Mouse (Mus musculus) right cerebral cortex, postnatal 10 days (tissue): ENCODE data around the gene Mrgprd.

ENCODE experiments used
- DNase-seq, 2 experiments: peaks; one replicate each; pipeline ENCODE4 v3.0.0; 2021; ENCODE audit warnings: low spot score in 2 of 2

The Mrgprd gene

DNA sequence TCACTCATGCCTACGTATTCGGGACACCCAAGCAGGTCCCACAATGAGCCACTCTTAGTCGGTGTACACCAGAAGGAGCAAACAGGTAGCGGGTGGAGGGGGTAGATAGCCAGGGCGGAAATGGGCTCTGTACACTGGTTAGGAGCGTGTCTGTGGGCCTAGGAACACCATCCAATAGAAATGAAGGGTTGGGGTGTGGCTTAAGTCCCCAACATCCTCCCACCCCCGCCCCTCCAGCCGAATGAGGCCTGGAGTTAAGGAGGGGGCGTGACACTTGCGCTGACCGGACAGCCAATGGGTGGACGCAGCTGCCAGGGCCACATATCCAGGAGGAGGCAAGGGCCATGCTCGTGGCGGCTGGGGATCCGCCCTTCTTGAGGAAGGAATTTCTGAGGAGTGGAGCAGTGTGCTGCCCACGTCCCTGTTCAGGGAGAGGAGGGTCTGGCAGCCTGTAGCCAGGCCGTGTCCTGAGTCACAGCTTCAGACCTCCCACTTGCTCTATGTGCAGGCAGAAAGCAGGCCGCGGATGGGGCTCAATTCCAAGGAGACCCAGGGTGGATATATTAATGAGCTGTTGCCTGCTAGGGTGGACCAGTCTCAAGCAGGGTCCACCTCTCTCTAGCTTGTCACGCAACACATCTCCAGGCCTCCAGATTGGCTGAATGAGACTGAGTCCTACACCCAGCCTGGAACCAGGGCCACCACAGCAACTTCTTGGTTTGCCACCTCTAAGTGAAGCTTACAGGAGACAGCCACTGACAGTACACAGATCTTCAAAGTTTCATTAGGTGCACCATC, 11.9 kb upstream of the Mrgprd start:
- no peak for DNase-seq

DNA sequence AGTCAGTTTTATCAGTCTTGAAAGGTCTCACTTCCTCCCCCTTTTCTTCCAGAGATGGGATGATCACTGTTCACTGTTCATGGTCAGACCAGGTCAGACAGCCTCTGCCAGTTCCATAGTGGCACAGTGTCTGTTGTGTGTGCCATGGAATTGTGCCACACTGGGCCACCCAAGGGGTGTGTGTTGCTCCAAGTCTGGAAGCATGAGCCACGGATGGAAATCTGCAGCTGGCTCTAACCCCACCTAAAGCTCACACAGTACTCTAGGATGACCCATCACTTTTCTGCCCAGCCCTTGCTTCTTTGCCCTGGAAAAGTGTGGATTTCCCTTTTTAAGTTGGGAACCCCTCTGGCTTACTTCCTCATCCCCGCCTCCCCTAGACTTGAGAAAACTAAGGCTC, 10.5 kb upstream of the Mrgprd start:
- no peak for DNase-seq

DNA sequence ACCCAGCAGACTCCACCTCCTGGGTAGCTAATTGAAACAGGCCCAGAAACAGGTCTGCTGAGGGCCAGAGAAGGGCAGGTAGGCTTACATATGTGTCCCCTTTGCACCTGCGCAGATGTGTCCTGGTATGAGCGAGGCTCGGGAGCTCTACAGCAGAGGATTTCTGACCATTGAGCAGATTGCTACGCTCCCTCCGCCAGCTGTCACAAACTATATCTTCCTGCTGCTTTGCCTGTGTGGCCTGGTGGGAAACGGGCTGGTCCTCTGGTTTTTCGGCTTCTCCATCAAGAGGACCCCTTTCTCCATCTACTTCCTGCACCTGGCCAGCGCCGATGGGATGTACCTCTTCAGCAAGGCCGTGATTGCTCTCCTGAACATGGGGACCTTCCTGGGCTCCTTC, 7.0 kb upstream of the Mrgprd start:
- DNase-seq: no peak

DNA sequence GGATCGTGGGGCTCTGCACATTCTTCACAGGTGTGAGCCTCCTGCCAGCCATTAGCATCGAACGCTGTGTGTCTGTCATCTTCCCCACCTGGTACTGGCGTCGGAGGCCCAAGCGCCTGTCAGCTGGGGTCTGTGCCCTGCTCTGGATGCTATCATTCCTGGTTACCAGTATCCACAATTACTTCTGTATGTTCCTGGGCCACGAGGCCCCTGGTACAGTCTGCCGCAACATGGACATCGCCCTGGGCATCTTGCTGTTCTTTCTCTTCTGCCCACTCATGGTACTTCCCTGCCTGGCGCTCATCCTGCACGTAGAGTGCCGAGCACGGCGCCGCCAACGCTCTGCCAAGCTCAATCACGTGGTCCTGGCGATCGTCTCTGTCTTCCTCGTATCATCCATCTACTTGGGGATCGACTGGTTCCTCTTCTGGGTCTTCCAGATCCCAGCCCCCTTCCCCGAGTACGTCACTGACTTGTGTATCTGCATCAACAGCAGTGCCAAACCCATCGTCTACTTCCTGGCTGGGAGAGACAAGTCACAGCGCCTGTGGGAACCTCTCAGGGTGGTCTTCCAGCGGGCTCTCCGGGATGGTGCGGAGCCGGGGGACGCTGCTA, 6.5 kb upstream of the Mrgprd start:
- DNase-seq: peak in 1 of 2 experiments; percentile 29

DNA sequence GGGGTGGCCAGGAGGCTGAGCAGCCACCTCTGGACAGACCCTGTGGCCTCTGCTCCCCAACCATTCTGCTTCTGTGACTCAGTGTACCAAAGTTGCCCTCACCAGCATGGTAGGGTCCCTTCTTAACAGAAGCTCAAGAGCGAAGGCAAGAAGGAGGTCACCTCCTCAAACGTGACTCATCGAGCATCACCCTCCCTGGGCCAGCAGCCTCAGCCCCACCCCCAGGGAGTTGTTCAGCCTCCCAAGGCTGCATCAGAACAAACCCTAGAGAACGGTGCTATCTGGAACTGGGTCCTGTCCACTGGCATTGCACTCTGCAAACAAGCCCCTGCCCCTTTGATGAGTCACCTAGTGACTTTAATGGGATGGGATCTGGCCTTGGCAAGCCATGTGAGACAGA, 5.8 kb upstream of the Mrgprd start:
- no peak for DNase-seq

DNA sequence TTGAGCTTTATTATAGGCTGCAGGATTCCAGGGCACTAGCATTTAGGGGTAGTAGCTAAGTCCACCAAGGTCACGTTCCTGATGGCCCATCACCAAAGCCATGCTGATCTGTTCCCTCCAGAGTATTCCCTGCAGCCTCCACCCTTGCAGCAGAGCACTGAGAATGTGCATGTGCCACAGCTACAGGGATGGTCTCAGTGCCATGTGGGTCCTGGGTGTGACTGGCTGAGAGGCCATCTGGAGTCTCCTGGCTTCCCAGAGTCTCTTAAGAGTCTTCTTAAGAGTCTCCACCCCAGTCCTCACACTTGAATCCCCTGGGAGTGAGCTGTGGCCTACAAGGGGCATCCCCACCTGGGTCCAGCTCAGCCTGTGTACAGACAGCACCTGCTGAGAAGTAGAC, 4.8 kb upstream of the Mrgprd start:
- no peak for DNase-seq

DNA sequence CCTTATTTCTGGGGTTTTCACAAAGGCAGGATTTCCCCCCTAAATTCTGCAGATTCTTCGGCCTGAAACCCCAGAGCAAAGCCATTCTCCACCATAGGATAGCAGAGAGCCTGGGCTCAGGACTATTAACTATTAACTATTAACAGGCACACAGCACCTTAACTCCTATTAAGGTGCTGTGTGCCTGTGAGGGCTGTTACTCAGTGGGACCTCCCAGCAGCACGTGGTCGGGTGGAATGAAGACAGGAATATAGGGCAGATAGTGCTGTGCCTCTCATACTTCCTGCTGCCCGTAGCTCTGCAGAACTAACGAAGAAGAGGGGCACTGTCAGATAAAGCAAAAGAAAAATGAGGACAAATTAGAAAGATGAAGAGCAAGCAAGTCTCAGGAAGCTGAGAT, 4.1 kb upstream of the Mrgprd start:
- no peak for DNase-seq

DNA sequence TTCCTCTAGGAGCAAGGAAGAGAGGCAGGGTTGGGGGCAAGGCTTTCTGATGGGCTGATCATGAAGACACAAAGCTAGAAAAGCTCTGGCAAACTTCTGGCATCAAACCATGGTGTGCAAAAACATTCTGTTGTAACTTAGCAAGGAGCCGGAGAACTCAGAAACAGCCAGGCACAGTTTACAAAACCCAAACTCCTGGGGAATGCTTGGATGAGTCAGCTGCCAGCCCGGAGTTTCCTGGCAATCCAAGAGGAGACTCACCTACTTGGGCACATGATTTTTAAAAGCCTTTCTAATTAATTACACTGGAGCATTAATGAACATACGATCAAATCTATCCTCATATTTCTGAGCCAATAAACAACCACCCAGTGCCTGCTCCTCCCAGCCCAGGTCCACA, 2.5 kb upstream of the Mrgprd start:
- no peak for DNase-seq

DNA sequence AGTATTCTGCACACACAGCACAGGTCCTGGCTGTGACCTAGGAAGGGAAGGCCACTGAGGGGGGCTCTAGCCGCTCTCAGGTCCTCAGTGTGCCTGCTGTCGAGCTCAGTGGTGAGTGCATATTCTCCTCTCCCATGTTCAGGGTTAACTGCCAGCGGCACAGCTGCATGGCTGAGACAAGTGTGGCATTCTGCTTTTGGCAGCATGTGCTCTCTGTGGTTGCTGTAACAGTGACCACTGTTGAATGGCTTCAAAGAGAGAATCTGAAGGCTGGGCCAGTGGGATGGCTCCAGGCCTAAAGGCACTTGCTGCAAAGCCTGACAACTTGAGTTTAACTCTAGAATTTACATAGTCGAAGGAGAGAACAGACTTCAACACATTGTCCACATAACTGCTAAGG, 2.9 kb downstream of the Mrgprd start:
- peak; percentile 61 to 70 for DNase-seq

DNA sequence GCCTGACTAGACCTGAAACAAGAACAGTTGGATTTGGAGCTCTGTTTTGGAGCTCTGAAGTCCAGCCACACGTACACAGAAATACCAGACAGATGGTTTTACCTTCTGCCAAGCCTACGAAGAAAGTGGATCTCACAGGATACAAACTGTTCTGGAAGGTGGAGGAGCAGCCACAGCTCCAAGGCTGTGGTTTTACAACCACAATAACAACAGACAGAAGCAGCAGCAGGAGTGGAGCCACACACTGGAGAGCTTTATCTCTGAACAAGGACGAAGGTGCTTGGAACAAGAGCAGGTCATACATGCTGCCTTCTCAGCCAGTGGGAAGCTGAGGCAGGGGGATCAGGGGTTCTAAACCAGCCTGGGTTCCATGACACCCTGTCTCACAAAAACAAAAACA, 4.8 kb downstream of the Mrgprd start:
- peak; percentile 23 to 55 for DNase-seq

DNA sequence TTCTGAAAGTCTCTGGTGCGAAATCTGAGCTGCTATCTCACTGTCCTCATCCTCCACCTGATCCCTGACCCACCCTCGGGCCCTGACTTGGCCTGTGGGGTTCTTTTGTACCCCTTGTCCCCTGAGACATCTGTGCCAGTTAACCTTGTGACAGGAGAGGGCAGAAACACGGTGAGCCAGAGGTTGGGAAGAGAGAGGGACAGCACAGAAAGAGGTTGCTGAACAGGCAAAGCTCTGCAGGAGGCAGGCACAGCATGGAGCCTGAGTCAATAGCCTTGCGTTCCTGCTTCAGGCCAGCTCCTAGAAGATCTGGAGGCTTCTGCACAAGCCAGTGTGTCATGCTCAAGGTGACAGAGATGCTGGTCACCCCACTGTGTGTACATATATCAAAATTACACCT, 9.0 kb downstream of the Mrgprd start:
- no peak for DNase-seq

DNA sequence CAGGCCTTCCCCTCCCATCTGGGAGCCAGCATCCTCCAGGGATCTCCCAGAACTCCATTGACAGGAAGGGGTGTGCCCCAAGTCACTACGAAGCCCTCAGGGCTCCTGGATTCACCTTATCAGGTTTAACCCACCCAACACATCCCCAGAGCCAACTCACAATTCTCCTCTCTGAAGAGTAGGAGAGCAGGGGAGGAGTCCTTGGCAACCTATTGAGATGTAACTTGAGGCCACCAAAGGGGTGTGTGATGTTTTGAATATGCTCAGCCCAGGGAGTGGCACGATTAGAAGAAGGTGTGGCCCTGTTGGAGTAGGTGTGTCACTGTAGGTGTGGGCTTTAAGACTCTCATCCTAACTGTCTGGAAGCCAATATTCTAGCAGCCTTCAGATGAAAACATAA, 11.1 kb downstream of the Mrgprd start:
- no peak for DNase-seq

DNA sequence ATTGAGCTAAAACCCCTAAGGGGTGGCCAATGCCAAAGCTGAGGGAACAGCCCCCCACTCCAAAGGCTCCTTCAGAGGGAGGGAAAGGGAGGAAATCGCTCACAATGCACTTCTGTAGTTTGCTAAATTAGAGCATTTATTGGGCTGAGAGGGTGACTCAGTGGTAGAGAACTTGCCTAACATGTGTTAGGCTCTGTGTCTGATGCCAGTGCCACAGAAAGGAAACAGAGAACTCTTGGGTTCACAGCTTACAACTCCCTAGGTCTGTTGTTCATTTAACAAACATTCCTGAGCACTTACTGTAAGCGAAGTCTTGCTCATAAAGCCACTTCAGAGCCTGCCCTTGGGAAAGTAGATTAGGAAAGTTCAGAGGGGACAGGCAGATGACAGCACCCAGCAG, 15.3 kb downstream of the Mrgprd start:
- no peak for DNase-seq

DNA sequence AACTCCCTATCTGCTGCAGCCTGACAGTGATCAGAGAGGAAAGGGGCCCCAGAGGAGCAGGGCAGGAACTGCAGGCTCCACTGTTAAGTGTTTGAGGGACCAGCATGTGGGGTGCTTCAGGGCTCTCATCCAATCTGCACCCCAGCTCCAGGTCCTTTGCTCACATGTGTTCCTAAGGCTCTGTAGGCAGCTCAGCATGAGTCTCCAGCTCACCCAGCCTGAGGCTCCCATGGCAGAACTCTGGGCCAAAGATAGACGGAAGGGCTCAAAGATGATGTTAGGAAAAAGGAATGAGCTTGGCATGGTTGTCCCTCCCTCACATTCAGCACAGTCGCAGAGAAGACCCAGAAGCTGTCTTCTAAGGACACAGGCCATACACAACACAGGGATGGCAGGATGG, 16.0 kb downstream of the Mrgprd start:
- DNase-seq: no peak

DNA sequence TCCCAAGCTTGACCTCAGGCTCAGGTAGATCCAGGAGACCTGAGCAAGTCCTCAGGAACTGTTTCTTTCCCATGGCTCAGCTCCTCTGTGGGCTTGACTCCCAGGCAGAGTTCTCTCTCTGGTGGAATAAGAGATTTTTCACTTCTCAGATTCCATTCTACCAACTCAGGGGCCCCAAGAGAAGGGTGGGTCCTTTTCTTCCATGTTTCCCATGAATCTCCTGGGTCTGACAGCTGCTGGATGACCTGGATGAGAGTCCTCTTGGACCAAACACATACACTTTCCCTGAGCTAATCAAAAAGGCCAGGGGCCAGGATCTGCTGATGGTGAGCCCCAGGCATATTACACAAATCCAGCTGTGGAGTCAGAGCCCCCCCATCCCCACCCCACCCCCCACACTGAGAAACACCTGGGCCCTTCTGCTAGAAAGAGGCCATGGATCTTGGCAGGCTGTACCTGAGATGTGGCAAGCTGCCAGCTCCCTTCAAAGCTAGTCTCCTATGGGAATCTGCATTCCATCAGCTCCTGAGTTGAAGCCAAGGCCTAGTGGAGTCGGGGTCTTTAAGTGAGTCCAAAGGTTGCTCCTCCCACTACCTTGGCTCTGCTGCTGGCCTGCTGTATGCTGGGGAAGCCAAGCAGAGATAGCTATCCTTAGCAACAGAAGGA, 17.9 kb downstream of the Mrgprd start:
- peak in 1 of 2 experiments; percentile 40 for DNase-seq

DNA sequence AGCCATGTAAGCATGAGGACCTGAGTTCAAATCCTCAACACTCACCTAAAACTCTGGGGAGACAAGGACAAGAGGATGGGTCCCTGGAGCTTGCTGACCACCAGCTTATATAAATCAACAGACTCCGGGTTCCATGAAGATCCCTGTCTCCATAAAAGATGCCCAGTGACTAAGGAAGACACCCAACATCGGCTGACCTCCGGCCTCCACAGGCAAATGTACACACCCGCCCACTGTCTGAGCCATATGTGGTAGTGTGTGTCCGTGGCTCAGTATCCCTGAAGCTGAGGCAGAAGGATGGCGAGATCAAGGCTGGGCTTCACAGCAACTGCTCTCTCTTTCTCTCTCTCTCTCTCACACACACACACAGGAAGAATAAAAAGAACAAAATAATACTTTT, 19.3 kb downstream of the Mrgprd start:
- no peak for DNase-seq

DNA sequence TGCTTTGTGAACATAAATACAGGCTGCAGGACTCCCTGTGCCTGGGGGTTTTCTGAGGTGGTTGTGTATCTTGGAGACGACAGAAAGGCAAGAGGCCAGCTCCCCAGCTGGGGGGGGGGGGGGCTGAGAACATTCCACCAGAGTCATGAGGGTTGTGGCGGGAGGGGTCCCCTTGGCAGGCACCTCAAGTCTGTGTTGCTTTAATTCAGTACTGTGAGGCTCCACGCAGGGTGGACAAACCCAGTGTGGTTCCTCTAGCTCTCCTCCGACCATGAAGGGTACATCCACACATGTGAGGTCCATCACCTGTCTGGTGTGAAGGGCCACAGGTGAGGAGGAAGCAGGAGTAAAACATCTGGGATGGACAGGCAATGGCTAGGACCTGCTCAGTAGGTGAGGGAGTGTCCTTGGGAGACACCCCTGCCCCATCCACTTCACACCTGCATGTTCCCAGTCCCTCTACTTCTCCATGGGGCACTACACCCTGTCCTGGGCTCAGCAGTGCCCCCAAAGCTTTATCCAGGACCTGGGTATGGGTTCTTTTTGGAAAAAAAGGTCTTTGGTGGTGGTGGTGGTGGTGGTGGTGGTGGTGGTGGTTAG, 19.9 kb downstream of the Mrgprd start:
- peak in 1 of 2 experiments; percentile 24 for DNase-seq

DNA sequence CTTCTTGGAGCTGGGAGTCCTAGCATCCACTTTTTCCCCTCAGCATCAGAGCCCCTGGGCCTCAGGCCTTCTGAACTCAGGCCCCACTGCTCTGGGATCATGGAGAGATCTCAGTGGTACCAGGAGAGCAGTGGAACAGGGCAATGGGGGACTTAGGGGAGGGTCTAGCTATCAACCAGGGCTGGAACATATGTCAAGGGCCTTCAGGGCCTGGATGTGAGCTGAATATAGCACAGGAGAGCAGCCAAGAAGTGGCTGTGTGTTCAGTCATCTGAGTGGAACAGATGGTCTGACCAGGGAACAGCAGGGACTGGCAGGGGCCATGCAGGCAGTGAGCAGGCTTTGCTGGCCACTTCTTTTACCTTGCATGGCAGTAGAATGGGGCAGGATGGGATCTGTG, 20.6 kb downstream of the Mrgprd start:
- DNase-seq: peak; percentile 35 to 57

DNA sequence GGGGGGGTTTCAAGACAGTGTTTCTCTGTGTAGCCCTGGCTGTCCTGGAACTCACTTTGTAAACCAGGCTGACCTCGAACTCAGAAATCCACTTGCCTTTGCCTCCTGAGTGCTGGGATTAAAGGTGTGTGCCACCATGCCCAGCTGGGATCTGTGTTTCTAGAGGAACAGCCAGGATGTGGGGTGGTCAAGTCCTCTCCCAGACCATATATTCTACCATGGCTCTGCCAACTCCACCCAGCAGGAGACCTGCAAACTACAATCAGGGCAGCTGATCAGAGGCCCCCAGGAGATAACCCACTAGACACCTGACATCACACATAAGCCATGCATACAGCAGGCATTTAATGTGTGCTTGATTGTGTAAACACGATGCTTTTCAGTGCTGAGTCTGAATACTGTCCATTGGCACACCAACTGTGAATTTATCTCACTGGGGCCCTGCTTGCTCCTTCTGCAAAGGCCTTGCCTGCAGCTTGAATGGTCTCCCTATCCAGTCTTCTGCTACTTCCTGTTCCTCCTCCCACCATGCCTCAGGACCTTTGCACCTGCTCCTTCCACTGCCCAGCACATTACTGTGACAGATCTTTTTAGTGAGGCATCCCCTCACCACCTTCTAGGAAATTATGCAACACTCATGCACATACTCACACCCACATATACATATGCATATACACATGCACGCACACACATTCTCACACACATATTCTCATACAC, 21.1 kb downstream of the Mrgprd start:
- no peak for DNase-seq

DNA sequence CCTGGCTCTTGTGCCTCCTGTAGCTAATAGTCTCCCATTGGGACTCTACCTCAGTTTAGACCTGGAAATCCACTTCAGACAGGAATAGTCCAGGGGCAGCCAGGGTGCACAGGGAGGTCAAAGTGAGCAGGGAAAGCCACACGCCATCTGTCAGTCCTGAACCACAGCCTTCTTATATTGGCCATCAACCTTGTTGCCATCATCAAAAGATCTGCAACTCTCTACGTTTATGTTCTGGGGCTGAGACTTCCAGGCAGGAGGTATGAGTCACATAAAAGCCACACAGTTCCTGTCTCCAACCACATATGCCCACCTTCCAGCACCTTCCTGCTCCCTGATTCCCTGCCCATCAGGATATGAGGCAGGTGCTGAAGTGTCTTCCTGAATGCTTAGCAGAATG, 23.3 kb downstream of the Mrgprd start:
- DNase-seq: no peak

DNA sequence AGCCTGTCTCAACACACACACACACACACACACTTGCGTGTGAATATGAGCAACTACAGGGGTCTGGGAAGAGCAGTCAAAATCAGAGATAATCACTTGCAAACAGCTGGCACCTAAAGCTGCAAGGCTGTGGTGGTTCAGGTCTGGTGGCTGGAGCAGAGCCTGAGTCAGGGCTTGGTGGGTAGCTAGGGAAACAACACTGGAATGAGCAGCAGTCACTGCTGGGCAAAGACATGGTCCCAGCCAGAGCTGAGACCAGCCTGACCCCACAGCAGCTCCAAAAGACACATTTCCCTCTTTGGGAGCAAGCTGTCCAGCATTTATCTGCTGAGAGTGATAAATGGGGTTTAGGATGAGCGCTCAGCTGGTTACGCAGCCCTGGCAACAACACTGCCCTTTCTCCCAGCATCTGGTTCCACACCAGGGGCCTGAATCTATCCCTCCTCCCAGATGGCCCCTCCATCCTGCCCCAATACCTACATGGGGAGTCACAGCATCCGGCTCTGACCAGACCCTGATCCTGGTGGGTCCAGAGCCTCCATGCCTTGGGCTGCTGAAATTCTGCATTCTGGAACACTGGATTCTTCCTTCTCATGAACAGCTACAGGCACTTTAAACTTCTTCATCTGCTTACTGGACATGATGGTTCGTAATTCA, 25.7 kb downstream of the Mrgprd start:
- no peak for DNase-seq
